Mouse (Mus musculus): ENCODE data around the gene Slc23a3. TPM values are rescaled to one million over a fixed set of nuclear protein-coding genes. Genes with fewer than 3 reads are reported as not detected.

Slc23a3 gene
- polyA plus RNA-seq (2012; rRNA removed), result 0.12 and 0.23 TPM in 2 replicates

DNA sequence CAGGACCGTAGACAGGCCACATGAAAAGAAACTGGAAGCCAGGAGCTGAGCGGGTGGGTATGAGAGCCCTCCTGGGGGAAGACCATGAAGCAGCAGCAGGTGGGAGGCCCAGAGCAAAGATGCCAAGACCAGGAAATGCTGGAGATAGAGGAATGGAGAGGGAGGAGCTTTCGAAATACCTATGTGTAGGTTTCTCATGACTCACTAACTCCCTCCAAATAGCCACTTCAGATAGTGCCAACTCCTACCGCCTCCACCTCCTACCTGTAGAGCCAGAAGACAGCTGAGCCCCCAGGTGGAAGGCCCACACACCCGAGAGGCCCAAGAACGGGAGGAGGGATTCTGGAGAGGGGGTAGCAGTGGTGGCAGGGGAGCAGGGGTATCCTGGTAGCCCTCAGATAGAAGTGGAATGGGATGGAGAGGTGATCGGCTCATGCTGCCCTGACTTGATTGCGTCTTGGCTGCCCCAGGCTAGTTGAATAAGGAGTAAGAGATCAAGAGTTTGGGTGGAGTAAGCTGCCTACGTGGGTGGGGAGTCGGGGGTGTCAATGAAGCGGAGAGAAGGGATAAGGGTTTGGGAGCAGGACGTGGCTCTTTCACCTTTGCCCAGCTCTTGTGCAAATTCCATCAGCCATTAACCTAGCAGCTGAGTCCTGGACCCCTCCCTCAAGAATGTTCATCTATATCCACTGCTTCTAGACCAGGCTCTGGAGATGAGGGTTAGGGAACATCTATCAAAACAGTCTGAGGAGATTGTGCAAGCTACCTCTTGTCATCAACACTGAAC, at the start of gene Slc23a3:
TSS of gene Slc23a3 (minus strand) at position 470 of the 787 bp plus-strand sequence.
- DNase-seq (ENCODE audit: extremely low spot score in 1 of 2, low spot score in 1 of 2), result no peak

DNA sequence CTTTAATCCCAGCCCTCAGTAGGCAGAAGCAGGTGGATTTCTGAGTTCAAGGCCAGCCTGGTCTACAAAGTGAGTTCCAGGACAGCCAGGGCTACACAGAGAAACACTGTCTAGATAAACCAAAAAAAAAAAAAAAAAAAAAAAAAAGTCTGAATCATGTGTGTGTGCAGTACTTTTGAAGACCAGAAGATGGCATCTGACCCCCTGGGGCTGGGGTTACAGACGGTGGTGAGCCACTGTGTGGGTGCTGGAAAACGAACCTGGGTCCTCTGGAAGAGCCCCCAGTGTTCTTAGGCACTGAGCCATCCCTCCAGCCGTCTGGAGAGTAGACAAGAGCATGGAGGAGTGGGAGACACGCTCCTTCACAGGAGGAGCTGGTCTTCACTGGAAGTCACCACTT, 48.5 kb upstream of the Slc23a3 start:
- DNase-seq (ENCODE audit: extremely low spot score in 1 of 2, low spot score in 1 of 2), result no peak

DNA sequence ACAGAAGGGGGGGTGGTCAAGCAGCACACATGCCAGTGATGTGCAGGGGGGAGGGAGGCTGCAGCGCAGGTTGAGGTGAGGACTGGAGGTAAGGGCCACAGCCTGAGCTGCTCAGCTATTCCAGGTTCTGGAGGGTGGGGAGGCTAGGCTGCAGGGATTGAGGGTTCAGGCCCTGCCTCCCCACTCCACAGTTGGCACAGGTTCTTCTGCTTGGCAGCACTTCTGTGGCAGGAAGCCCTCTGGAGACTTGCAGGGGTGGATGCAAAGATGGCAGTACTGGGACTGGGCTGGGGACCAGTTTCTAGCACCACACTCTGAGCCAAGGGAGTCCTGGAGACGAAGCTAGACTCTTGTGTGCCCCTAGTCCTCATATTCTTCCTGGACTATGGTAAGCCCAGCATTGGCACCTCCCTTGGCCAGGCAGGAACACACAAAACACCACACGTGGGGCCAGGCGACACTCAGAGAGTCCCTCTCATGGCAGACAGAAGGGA, 47.7 kb upstream of the Slc23a3 start:
- DNase-seq (ENCODE audit: extremely low spot score in 1 of 2, low spot score in 1 of 2), result no peak

DNA sequence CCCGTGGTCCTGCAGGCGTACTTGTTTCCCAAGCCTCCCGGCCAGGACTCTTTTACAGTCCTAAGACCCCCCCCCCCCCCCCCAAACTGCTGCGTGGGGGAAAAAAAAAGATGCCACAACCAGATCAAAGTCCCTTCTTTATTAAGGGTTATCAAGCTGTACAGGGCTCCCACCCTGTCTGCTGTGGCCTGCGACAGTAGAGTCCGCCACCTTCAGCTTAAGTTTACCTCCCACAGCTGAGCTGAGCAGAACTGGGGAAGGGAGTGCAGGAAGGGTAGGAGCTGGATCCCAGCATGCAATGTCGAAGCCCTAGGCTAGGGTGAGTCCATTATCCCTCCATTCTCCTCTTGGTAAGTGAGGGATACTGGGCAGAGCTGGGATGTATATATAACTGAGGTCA, 47.1 kb upstream of the Slc23a3 start:
- no peak for DNase-seq (ENCODE audit: extremely low spot score in 1 of 2, low spot score in 1 of 2)

DNA sequence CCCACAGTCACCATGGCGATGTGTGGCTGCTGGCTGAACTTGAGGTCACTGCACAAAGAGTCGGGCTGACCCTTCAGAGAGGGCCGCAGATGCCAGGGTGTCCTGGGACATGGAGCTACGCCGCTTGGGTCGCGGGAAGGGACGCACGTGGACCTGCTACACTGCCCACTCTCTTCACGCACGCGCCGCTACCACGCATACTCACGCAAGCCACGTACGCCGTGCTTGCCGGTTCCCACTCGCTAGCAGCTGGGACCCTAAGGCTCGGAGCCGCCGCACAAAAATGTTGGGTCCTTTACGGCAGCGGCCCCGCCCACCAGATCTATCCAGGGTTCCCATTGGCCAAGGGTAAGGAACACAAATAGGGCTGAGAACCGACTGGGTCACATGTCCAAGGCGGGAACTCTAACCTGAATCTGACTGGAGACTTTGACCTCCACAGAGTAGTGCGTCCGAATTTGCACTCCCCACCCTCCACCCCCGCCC, 46.5 kb upstream of the Slc23a3 start, which contains the start of gene Abcb6:
TSS of gene Abcb6 (minus strand) at position 288 of the 486 bp plus-strand sequence.
- peak; percentile 94 to 95 for DNase-seq (ENCODE audit: extremely low spot score in 1 of 2, low spot score in 1 of 2)

DNA sequence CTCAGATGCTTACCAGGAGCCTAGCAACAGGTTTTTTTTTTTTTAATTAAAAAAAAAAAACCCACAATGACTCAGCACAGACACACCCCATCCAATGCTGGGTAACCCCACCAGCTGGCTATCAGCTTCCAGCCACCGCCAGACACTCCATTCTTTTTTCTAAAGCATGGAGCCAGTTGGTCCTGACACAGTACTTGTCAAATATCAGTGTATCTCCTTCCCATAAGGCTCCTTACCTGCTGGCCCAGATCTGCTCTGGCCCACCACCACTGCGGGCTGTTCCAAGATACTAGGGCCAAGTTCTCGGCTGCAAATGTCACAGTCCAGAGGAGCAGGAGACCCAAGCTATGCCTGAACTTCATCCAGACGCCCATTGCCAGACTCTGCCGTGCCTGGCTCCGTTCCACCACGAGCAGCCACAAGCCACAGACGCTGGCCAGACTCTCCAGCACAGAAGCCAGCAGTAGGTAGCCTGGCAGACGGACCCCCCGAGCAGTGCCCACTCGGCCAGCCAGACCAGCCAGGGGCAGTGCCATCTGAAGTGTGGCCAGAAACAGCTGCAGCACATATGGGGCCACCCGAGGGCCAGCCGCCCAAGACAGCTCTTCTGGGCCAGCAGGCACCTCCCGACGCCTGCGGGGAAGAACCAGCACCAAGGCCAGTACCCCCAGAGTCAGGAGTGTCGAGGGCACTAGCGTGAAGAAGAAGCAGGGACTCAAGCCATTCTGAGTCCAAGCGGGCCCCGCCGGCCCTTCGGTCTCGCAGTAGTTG, 45.8 kb upstream of the Slc23a3 start:
- DNase-seq (ENCODE audit: extremely low spot score in 1 of 2, low spot score in 1 of 2), result peak in 1 of 2 experiments; percentile 20

DNA sequence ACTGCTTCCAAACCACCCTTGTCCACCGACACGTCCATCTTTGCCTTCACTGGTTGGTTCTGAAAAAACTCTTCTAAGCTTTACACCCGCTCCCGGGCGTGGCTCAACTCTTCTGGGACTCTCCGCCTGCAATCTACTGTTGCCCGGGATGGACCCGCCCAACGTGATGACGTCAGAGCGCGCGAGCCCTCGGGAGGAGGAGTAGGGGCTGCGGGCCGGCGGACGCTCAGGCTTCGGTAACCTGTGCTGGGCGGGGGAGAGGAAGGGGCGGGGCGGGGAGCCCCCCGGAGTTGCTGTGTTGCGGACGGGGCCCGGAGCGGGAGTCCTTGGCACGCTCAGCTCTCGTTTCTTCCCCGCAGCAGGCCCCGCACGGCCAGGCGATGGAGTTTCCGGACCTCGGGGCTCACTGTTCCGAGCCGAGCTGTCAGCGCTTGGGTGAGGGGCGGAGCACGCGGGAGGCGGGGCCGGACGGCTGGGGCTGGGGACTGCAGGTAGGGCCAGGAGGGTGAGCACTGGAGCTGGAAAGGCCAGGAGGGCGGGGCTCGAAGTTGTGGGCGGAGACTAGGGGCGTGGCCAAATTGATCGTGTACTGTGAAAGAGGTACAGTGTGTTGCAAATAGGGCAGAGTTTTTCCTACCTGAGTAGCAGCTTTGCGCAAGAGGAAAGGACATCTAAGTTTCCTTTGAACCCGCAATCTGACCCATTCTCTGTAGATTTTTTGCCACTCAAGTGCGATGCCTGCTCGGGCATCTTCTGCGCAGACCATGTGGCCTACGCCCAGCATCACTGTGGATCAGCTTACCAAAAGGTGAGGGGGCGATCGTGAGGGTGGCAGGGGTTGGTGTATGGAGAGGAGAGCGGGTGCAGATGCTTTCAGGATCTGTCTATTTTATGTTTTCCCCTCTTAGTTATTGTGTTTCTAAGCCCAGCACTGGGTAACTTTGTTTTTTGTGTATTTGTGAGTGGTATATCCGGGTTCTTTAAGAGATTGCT, 35.1 kb upstream of the Slc23a3 start, which contains the start of gene Zfand2b:
TSS of gene Zfand2b (plus strand) at position 175 of the 993 bp plus-strand sequence.
- peak; percentile 87 to 96 for DNase-seq (ENCODE audit: extremely low spot score in 1 of 2, low spot score in 1 of 2)

DNA sequence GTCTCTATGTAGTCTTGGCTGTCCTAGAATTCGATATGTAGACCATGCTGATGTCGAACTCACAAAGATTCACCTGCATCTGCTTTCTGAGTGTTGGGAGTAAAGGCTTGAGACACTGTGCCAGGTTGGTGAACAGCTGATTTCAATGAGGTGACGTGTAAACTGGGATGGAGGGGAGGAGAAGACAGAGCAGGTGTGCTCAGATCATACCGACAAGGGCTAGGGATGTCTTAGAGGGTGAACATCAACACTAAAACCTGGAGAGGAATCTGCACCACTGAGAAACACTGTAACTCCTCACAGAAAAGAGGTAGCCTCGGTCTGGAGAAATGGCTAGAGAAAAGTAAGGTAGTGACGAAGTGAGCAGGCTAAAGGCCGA, 34.4 kb upstream of the Slc23a3 start:
- no peak for DNase-seq (ENCODE audit: extremely low spot score in 1 of 2, low spot score in 1 of 2)

DNA sequence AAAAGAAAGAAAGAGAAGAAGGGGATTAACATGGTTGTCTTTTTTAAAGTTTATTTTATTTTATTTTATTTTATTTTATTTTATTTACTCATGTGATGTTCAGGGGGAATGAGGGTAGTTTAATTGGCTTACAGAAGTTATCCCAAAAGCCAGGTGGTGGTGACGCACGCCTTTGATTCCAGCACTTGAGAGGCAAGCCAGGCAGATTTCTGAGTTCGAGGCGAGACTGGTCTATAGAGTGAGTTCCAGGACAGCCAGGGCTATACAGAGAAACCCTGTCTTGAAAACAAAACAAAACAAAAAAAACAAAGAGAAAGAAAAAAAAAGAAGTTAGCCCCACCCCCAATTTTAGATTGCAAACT, 26.5 kb upstream of the Slc23a3 start:
- no peak for DNase-seq (ENCODE audit: extremely low spot score in 1 of 2, low spot score in 1 of 2)

DNA sequence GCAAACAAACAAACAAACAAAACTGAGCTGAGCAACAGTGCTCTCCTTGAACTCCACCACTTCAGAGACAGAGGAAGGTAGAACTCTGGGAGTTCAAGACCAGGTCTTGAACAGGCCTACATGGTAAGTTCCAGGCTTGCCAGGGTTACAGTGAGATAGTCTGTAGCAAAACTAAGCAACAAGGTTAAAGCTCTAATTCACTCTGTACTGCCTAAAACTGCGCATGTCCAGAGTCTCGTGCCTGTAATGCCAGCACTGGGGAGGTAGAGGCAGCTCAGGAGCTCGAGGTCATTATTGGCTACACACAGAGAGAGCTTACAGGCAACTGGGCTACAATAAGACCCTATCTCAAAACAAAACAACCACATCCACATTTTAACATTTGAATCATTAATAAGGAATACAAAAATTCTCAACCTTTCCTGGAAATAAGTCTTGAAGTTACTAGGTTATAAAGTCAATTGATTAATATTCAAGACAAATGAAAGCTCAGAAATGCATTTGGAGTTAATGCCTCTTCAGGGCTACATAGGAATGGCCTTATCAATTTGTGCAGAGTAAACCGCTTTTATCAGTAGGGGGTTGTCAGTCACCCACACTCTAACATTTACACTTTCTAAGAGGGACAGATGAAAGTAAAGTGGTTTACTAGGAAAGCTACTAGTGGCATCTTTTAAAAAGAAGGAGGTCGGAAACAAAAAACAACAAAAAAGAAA, 26.0 kb upstream of the Slc23a3 start:
- DNase-seq (ENCODE audit: extremely low spot score in 1 of 2, low spot score in 1 of 2), result no peak

DNA sequence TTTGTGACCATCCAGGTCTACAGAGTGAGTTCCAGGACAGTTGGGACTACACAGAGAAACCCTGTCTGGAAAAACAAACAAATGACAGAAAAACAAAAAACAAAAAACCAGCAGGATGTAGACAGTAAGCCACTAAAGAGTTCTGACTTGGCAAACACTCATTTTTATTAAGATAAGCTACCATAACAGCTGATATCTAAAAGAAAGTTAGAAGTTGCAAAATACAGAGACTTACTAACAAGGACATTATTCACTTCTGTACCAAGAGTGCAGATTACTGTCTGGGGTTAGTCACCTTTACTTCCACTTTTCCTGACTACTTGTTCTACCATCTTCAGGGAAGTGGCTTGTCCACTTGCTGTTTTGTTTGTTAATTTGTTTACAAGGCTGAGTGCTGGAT, 25.3 kb upstream of the Slc23a3 start:
- no peak for DNase-seq (ENCODE audit: extremely low spot score in 1 of 2, low spot score in 1 of 2)

DNA sequence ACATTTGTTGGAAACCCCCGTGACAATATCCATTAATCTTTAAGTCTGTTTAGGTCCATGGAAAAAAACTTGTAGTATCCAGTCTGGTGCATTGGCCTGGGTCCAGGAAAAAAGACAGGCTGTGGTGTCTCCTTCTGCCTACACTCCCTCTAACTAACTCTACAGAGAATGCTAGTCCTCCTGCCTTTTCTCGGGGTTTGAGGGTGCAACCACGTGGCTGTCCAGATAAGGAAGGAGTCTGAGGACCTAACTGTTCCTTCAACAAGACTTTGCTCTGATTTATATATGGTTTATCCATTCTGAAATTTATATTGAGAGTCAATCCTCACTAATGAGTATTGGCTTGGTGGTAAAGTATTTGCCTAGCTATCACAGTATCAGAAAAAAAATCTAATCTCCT, 22.1 kb upstream of the Slc23a3 start:
- no peak for DNase-seq (ENCODE audit: extremely low spot score in 1 of 2, low spot score in 1 of 2)

DNA sequence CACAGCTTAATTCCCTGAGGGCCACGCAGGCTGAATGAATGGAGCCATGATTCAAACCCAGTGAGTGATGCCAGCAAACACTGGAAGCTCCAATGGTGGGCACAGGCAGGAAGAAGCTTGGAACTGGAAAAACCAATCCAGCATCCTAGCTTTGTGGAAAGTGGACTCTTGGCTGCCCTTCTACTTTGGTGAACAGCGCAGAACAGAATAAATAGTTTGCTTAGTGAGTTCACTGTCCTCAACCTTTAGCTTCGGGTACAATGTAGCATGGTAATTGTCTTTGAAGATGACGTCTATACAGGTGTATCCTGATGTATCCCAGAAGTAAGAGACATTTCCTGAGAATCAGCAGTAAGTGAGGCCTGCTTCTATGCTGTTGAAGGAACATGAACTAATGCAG, 15.0 kb upstream of the Slc23a3 start:
- DNase-seq (ENCODE audit: extremely low spot score in 1 of 2, low spot score in 1 of 2), result no peak

DNA sequence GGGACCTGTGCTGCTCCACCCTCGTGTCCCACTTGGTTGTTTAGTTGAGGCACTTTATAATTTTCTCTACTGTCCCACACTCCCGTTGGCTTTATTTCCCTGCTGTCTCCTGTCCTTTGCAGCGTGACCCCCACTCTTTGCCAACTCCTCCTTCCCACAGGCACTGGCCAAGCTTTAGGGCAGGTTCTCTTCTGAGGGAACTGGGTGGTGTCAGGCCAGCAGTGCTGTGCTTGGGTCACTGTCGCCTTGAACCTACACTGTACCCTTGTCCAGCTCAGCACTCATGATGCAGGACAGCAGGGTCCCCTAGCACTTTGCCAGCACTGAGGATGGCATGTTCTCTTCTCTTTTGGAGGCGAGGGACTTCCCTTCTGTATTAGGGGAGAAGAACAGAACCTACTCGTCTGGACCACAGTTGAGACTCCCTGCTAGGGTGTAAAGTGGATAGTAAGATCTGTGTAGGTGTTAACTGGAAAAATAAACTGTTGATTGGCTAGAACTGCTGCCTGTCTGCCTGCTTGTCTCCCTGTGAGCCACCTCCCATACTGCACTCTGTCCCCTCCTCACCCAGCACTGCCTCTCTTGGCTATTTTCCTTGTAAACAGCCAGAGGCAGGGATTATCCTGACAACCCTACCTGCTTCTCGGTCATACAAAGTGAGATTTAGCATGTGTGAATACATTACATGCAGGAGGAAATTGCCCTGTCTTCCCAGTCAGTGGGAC, 13.9 kb upstream of the Slc23a3 start:
- DNase-seq (ENCODE audit: extremely low spot score in 1 of 2, low spot score in 1 of 2), result no peak

DNA sequence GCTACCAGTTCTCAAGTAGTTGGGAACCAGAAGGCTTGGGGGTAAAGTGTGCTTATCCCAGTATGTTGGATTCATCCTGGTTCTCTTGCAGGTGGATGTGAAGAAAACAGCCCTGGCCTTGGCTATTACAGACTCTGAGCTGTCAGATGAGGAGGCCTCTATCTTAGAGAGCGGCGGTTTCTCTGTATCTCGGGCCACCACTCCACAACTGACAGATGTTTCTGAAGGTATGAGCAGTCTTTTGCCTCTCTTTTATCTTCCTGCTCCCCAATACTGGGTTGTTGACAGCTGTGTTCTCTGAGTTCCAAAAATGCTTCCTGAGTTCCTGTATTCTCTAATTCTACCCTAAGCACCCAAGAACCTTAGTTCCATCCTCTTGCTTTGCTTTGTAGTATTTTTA, 11.9 kb upstream of the Slc23a3 start:
- no peak for DNase-seq (ENCODE audit: extremely low spot score in 1 of 2, low spot score in 1 of 2)

DNA sequence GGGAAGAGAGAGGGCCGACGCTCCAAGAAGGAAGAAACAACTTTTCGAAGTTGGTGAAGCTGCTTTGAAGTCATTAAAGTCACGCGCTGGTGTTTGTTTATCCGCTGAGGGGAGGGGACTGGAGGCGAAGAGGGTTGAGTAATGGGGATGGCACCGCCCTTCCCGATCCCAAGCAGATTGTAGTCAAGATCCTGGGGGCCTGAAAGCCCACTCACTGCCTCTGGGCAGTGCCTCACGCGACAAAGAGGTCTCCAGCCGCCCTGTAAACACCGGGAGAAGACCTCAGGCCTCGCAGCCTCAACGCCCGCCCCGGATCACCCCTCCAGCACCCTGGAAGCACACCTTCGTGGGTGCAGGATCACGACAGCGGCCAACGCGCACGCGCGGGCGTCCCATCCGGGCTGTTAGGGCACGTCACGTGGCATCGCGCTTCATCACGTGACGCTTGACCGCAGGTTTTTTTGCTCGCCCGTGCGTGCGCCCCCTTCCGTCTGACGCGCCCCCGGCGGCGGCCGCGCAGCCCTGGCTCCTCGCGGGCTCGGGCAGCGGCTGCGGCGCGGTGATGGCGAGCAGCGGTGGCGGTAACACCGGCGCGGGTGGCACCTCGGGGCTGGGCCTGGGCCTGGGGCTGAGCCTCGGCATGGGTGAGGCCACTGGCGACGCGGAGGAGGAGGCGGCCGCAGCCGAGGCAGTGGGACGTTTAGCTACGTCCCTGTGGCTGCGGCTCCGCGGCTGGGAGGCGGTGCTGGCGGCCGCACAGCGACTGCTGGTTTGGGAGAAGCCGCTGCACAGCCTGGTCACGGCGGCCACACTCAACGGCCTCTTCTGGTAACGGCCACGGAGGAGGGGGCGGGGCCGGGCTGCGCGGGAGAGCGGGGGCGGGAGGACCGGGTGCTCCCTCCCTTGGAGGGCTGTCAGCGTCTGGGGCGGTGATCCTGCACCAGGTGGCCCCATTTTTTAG, 8.9 kb upstream of the Slc23a3 start, which contains the start of the genes Cnppd1 and Retreg2:
TSS of gene Cnppd1 (minus strand) at position 411 of the 961 bp plus-strand sequence.
TSS of gene Retreg2 (plus strand) at position 478 of the 961 bp plus-strand sequence.
- peak; percentile 89 to 97 for DNase-seq (ENCODE audit: extremely low spot score in 1 of 2, low spot score in 1 of 2)

DNA sequence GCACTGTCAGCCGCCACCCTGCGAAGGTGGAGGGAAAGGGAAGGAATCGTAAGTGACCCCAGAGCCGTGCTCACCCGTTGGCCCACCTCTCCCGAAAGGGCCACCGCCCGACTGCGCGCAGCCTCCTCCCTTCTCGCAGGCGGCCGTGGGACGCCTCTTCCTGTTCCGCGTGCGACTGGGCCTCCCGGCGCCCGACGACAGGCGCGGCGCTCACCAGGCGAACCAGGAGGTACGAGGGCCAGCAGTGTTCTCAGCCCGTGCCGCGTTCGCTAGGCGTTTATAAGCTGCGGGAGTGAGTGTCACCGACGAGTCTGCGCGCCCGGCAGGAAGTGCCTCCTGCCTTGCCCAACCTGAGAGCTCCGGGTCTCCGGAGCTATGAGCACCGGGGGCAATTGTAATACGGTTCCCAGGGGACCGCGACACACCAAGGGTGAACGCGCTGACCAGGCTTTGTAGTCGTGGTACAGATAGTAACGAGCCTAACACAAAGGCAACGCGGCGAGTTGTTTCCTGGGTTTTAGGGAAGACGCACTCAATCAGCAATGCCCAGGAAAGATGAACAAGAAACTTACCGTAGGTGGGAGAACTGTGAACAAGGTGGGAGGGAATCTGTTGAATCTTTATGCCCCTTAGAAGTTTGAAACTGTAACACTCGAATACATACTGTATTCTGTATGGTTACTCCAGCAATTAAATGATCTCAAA, 7.9 kb upstream of the Slc23a3 start:
- DNase-seq (ENCODE audit: extremely low spot score in 1 of 2, low spot score in 1 of 2), result peak in 1 of 2 experiments; percentile 58
